Mouse (Mus musculus) G1E (cell line): ENCODE measurements at regions not wholly inside any gene's neighbourhood (a gene's known extent, or its start where the extent isn't known, plus 50 kb on each side); places are given as distances from the start of the nearest gene placed in this dataset.

Experiments used
- CTCF ChIP-seq: IDR thresholded peaks from 2 replicates; pipeline ENCODE4 v1.5.1; 2012; ENCODE audit warnings: low read depth, low read length, inconsistent platforms, mixed read lengths
- GATA1 ChIP-seq: IDR thresholded peaks from 2 replicates; pipeline ENCODE4 v1.6.1; 2012; ENCODE audit warnings: borderline replicate concordance, low read length, inconsistent platforms, mixed read lengths
- GATA2 ChIP-seq: IDR thresholded peaks from 2 replicates; pipeline ENCODE4 v1.6.1; 2012; ENCODE audit warnings: low read depth, low read length, inconsistent platforms, borderline replicate concordance
- POLR2AphosphoS5 ChIP-seq: IDR thresholded peaks from 2 replicates; pipeline ENCODE4 v1.6.1; 2012; ENCODE audit warnings: low read depth, low read length, inconsistent platforms; ENCODE audit not compliant: insufficient replicate concordance
- TAL1 ChIP-seq: conservative IDR thresholded peaks from 2 replicates; pipeline ENCODE4 v1.6.1; 2012; ENCODE audit warnings: low read depth, low read length, inconsistent platforms, mixed read lengths

DNA sequence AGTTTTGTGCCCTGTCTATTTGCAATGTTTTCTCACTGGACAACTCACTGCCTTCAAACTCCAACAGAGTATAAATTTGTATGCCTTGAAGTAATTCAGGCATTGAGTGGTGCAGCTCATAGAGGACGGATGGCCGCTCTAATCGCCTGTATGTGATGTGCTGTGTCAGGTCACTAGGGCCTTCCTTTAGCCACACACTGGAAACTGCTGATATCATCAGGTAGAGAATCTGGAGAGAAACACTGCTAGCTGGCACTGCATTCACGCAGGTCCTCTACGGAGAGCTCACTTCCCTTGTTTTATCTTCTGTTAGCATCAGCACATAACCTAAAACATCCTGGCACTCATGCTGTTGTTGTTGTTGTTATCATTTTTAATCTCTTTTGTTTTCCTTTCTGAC lies 144.0 kb upstream of the Gm34302 start:
- TF ChIP-seq CTCF: no peak
- TF ChIP-seq POLR2AphosphoS5: no peak
- no peak for TF ChIP-seq GATA1
- TF ChIP-seq TAL1: no peak
- TF ChIP-seq GATA2: no peak
